Mouse (Mus musculus) heart, adult 2 months (tissue): ENCODE data around the gene Sbk2.

Source experiments
- CTCF ChIP-seq: fragments of 200-600 bp; IDR thresholded peaks from 2 replicates; pipeline ENCODE4 v1.8.1; 2022; ENCODE audit warnings: antibody characterized with exemption, mild to moderate bottlenecking, moderate library complexity
- EP300 ChIP-seq: fragments of 200-500 bp; IDR thresholded peaks from 2 replicates; pipeline ENCODE4 v1.6.1; 2011; ENCODE audit warnings: low read depth, low read length, control low read depth; ENCODE audit not compliant: insufficient read depth
- POLR2A ChIP-seq: fragments of 200-500 bp; IDR thresholded peaks from 2 replicates; pipeline ENCODE4 v1.6.1; 2011; ENCODE audit warnings: mild to moderate bottlenecking, low read depth, low read length, control low read depth; ENCODE audit not compliant: insufficient read depth

GRCm38 (mm10) chr7:4926849-4927248, 37.4 kb downstream of the Sbk2 start:
- TF ChIP-seq POLR2A (no peak), CTCF (no peak), EP300 (no peak)
